ENCODE assay signal across 12 mouse cellular contexts in the genomic region with DNA sequence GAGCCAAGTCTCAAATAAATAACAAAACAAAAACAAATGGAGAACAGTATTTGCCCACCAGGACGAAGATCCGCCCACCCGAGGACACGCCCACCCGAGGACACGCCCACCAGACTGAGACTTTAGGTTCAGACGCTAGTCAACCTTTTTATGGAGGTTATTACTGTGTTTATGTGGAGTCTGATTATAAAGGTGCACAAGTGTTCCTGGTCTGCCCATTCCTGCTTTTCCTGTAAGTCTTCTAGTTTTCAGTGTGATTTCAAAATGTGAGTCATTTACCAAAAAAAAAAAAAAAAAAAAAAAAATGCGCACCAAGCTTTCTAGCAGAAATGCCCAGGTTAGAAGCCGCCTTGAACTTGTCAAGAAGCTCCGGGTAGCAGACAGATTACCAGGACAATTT. TPM values are rescaled to one million over a fixed set of nuclear protein-coding genes. Genes with fewer than 3 reads are reported as not detected.
A peak's percentile ranks its signal among the peaks of the same experiment; 100 is the strongest.
DNase-seq lines count a peak whose midpoint lies in the region; ATAC-seq and TF ChIP-seq lines count a peak whose summit lies in the region.
"Had no signal": no experiment of that assay in that cellular context is flagged by ENCODE, and none has a peak within 500 bp of the region (broad histone marks: within the 10 kb centered on the region; RNA-seq: fewer than 3 reads in every experiment).

No protein-coding gene starts in this region.

- H3K27ac ChIP-seq in heart, embryonic 11.5 days (ENCODE audit: low read depth, low read length): no peak overlapping the region
- H3K27ac ChIP-seq in lung, embryonic 16.5 days (ENCODE audit: low read length): peak overlapping the region; percentile 77; the same call in 1 of the 2 replicates
- H3K27ac ChIP-seq in embryonic facial prominence, embryonic 14.5 days (replicated peaks; ENCODE audit: low read depth, low read length): peak overlapping the region; percentile 56; the same call in 1 of the 2 replicates
- peak overlapping the region; percentile 52; the same call in 1 of the 2 replicates for H3K27ac ChIP-seq in stomach, embryonic 15.5 days
- H3K27ac ChIP-seq in layer of hippocampus, adult 2 months: no peak overlapping the region
- no peak overlapping the region for H3K27ac ChIP-seq in hindbrain, embryonic 12.5 days

- TF ChIP-seq CTCF in layer of hippocampus, adult 2 months (conservative IDR thresholded peaks at IDR 0.05): no peak

- no peaks in the 10 kb centered on the region for H3K9me3 ChIP-seq in heart, embryonic 11.5 days (replicated peaks; ENCODE audit: control insufficient read depth, low read length)
- no peaks in the 10 kb centered on the region for H3K9me3 ChIP-seq in lung, embryonic 16.5 days (ENCODE audit: control insufficient read depth, low read length)
- no peaks in the 10 kb centered on the region for H3K9me3 ChIP-seq in embryonic facial prominence, embryonic 14.5 days (ENCODE audit: control insufficient read depth, low read length)
- no peaks in the 10 kb centered on the region for H3K9me3 ChIP-seq in stomach, embryonic 15.5 days
- H3K9me3 ChIP-seq in hindbrain, embryonic 12.5 days (replicated peaks): no peaks in the 10 kb centered on the region
- H3K9me3 ChIP-seq: G1E; megakaryocyte, embryonic 14.5 days had no signal

- no peak for ATAC-seq in heart, embryonic 11.5 days (replicated peaks; ENCODE audit: insufficient number of reproducible peaks, low FRiP score, low TSS enrichment)
- no peak for ATAC-seq in lung, embryonic 16.5 days (ENCODE audit: low read depth)
- no peak for ATAC-seq in embryonic facial prominence, embryonic 14.5 days (ENCODE audit: low read depth)
- ATAC-seq in stomach, embryonic 15.5 days (ENCODE audit: insufficient read depth, low FRiP score, low read depth): no peak
- ATAC-seq in hindbrain, embryonic 12.5 days (ENCODE audit: low FRiP score): no peak

- no peak overlapping the region for H3K4me3 ChIP-seq in heart, embryonic 11.5 days (ENCODE audit: low read depth, low read length)
- no peak overlapping the region for H3K4me3 ChIP-seq in lung, embryonic 16.5 days (ENCODE audit: low read length)
- no peak overlapping the region for H3K4me3 ChIP-seq in embryonic facial prominence, embryonic 14.5 days (ENCODE audit: low read depth, low read length)
- H3K4me3 ChIP-seq in stomach, embryonic 15.5 days (replicated peaks): no peak overlapping the region
- no peak overlapping the region for H3K4me3 ChIP-seq in layer of hippocampus, adult 2 months
- no peak overlapping the region for H3K4me3 ChIP-seq in hindbrain, embryonic 12.5 days
- H3K4me3 ChIP-seq: megakaryocyte, embryonic 14.5 days had no signal

- no peaks in the 10 kb centered on the region for H3K36me3 ChIP-seq in heart, embryonic 11.5 days (ENCODE audit: control insufficient read depth, insufficient read depth, low read length)
- no peaks in the 10 kb centered on the region for H3K36me3 ChIP-seq in lung, embryonic 16.5 days (ENCODE audit: control insufficient read depth, insufficient read depth, low read length)
- no peaks in the 10 kb centered on the region for H3K36me3 ChIP-seq in embryonic facial prominence, embryonic 14.5 days (ENCODE audit: control insufficient read depth, insufficient read depth, low read length)
- no peaks in the 10 kb centered on the region for H3K36me3 ChIP-seq in stomach, embryonic 15.5 days
- H3K36me3 ChIP-seq in hindbrain, embryonic 12.5 days: no peaks in the 10 kb centered on the region

- H3K4me2 ChIP-seq in heart, embryonic 11.5 days: peak overlapping the region; percentile 37
- no peak overlapping the region for H3K4me2 ChIP-seq in lung, embryonic 16.5 days (ENCODE audit: low read depth, low read length)
- peak overlapping the region; percentile 38; the same call in 1 of the 2 replicates for H3K4me2 ChIP-seq in embryonic facial prominence, embryonic 14.5 days (ENCODE audit: low read depth, low read length)
- H3K4me2 ChIP-seq in stomach, embryonic 15.5 days: no peak overlapping the region
- H3K4me2 ChIP-seq in hindbrain, embryonic 12.5 days (replicated peaks): no peak overlapping the region

- DNase-seq in heart, adult 11 months: no peak
- DNase-seq in lung, postnatal 36 days: no peak
- no peak for DNase-seq in embryonic facial prominence, embryonic 14.5 days (ENCODE audit: low spot score)
- DNase-seq in layer of hippocampus, adult 2 months (ENCODE audit: low spot score in 2 of 2): no peak
- DNase-seq: adrenal gland, postnatal 10 days; cerebellum, adult 8-10 months had no signal

- H3K4me1 ChIP-seq in heart, embryonic 11.5 days (ENCODE audit: control insufficient read depth, insufficient read depth, low read length): peaks cover 7% of the 10 kb centered on the region
- H3K4me1 ChIP-seq in lung, embryonic 16.5 days (replicated peaks; ENCODE audit: control insufficient read depth, insufficient read depth, low read length): peaks cover 10% of the 10 kb centered on the region
- no peaks in the 10 kb centered on the region for H3K4me1 ChIP-seq in embryonic facial prominence, embryonic 14.5 days (ENCODE audit: control insufficient read depth, insufficient read depth, low read length)
- H3K4me1 ChIP-seq in stomach, embryonic 15.5 days: peaks cover 12% of the 10 kb centered on the region
- H3K4me1 ChIP-seq in hindbrain, embryonic 12.5 days: peaks cover 7% of the 10 kb centered on the region; the same call in 1 of the 2 replicates

- H3K9ac ChIP-seq in heart, embryonic 11.5 days (ENCODE audit: low read depth, low read length): no peak overlapping the region
- H3K9ac ChIP-seq in lung, embryonic 16.5 days (ENCODE audit: low read length): no peak overlapping the region
- no peak overlapping the region for H3K9ac ChIP-seq in embryonic facial prominence, embryonic 14.5 days (ENCODE audit: low read depth, low read length)
- H3K9ac ChIP-seq in stomach, embryonic 15.5 days: no peak overlapping the region
- H3K9ac ChIP-seq in hindbrain, embryonic 12.5 days: no peak overlapping the region

- H3K27me3 ChIP-seq in heart, embryonic 11.5 days (ENCODE audit: control insufficient read depth, insufficient read depth, low read length): no peaks in the 10 kb centered on the region
- no peaks in the 10 kb centered on the region; the same call in 1 of the 2 replicates for H3K27me3 ChIP-seq in lung, embryonic 16.5 days (ENCODE audit: control insufficient read depth, insufficient read depth, low read depth, low read length)
- no peaks in the 10 kb centered on the region for H3K27me3 ChIP-seq in embryonic facial prominence, embryonic 14.5 days (replicated peaks; ENCODE audit: control insufficient read depth, insufficient read depth, low read length)
- no peaks in the 10 kb centered on the region for H3K27me3 ChIP-seq in stomach, embryonic 15.5 days (replicated peaks)
- peaks cover 6% of the 10 kb centered on the region; the same call in 1 of the 2 replicates for H3K27me3 ChIP-seq in hindbrain, embryonic 12.5 days

- 15% methylated on average over 10 of the region's 10 CpGs for WGBS in heart, embryonic 11.5 days (ENCODE audit: insufficient replicate concordance)
- WGBS in lung, embryonic 16.5 days: 22% methylated on average over 10 of the region's 10 CpGs
- 13% methylated on average over 10 of the region's 10 CpGs for WGBS in embryonic facial prominence, embryonic 14.5 days
- 27% methylated on average over 10 of the region's 10 CpGs for WGBS in stomach, embryonic 15.5 days
- whole genome bisulfite sequencing in hindbrain, embryonic 12.5 days: 18% methylated on average over 10 of the region's 10 CpGs

RNA-seq across cellular contexts. Expression of gene Smagp, which starts 9.5 kb away (rescaled TPM):
- 12.2 and 15.3 TPM in 2 replicates for polyA plus RNA-seq in heart, embryonic 11.5 days (2014; fragmentation: Nextera tagmentation; extraction: Ambion mirVana)
- 20.5 and 22.1 TPM in 2 replicates for polyA plus RNA-seq in lung, embryonic 16.5 days (2015; fragmentation: Nextera tagmentation; extraction: Ambion mirVana)
- polyA plus RNA-seq in embryonic facial prominence, embryonic 14.5 days (2014; fragmentation: Nextera tagmentation; extraction: Ambion mirVana): 15.8 and 17.2 TPM in 2 replicates
- polyA plus RNA-seq in stomach, embryonic 15.5 days (2015; fragmentation: Nextera tagmentation; extraction: Ambion mirVana): 37.8 and 41.9 TPM in 2 replicates
- total RNA-seq in layer of hippocampus, adult 2 months (2021): 1 to 10 TPM; 1.1 to 1.7 TPM
- polyA plus RNA-seq in hindbrain, embryonic 12.5 days (2016; fragmentation: Nextera tagmentation; extraction: Ambion mirVana): 5.0 and 5.6 TPM in 2 replicates

RNA-seq across cellular contexts. Expression of gene Dazap2, which starts 12.1 kb away (rescaled TPM):
- 219 and 233 TPM in 2 replicates for polyA plus RNA-seq in heart, embryonic 11.5 days (2014; fragmentation: Nextera tagmentation; extraction: Ambion mirVana)
- polyA plus RNA-seq in lung, embryonic 16.5 days (2015; fragmentation: Nextera tagmentation; extraction: Ambion mirVana): 248 and 262 TPM in 2 replicates
- 185 and 189 TPM in 2 replicates for polyA plus RNA-seq in embryonic facial prominence, embryonic 14.5 days (2014; fragmentation: Nextera tagmentation; extraction: Ambion mirVana)
- polyA plus RNA-seq in stomach, embryonic 15.5 days (2015; fragmentation: Nextera tagmentation; extraction: Ambion mirVana): 194 and 215 TPM in 2 replicates
- 100 to 1,000 TPM; 112 to 113 TPM for total RNA-seq in layer of hippocampus, adult 2 months (2021)
- polyA plus RNA-seq in hindbrain, embryonic 12.5 days (2016; fragmentation: Nextera tagmentation; extraction: Ambion mirVana): 168 and 176 TPM in 2 replicates

RNA-seq across cellular contexts. Expression of gene Pou6f1, which starts 27.5 kb away (rescaled TPM):
- 2.3 and 3.1 TPM in 2 replicates for polyA plus RNA-seq in heart, embryonic 11.5 days (2014; fragmentation: Nextera tagmentation; extraction: Ambion mirVana)
- polyA plus RNA-seq in lung, embryonic 16.5 days (2015; fragmentation: Nextera tagmentation; extraction: Ambion mirVana): 4.0 and 5.2 TPM in 2 replicates
- 8.3 and 10.1 TPM in 2 replicates for polyA plus RNA-seq in embryonic facial prominence, embryonic 14.5 days (2014; fragmentation: Nextera tagmentation; extraction: Ambion mirVana)
- 4.7 and 4.9 TPM in 2 replicates for polyA plus RNA-seq in stomach, embryonic 15.5 days (2015; fragmentation: Nextera tagmentation; extraction: Ambion mirVana)
- total RNA-seq in layer of hippocampus, adult 2 months (2021): 100 to 1,000 TPM; 106 to 107 TPM
- polyA plus RNA-seq in hindbrain, embryonic 12.5 days (2016; fragmentation: Nextera tagmentation; extraction: Ambion mirVana): 28.9 and 38.6 TPM in 2 replicates

RNA-seq across cellular contexts. Expression of gene Bin2, which starts 42.1 kb away (rescaled TPM):
- 6.3 and 6.6 TPM in 2 replicates for polyA plus RNA-seq in heart, embryonic 11.5 days (2014; fragmentation: Nextera tagmentation; extraction: Ambion mirVana)
- 4.6 and 6.3 TPM in 2 replicates for polyA plus RNA-seq in lung, embryonic 16.5 days (2015; fragmentation: Nextera tagmentation; extraction: Ambion mirVana)
- polyA plus RNA-seq in embryonic facial prominence, embryonic 14.5 days (2014; fragmentation: Nextera tagmentation; extraction: Ambion mirVana): 2.3 and 2.4 TPM in 2 replicates
- 7.1 TPM in 2 replicates for polyA plus RNA-seq in stomach, embryonic 15.5 days (2015; fragmentation: Nextera tagmentation; extraction: Ambion mirVana)
- 1 to 10 TPM; 5.3 to 5.6 TPM for total RNA-seq in layer of hippocampus, adult 2 months (2021)
- polyA plus RNA-seq in hindbrain, embryonic 12.5 days (2016; fragmentation: Nextera tagmentation; extraction: Ambion mirVana): 3.0 and 3.4 TPM in 2 replicates

Comparison
In these comparisons a context has a peak if more than half of its experiments do, and no peak if none do; other contexts are left out.
1. H3K27ac ChIP-seq: peak in lung, embryonic 16.5 days (single experiment), embryonic facial prominence, embryonic 14.5 days (single experiment) and stomach, embryonic 15.5 days (single experiment); none in heart, embryonic 11.5 days (single experiment), layer of hippocampus, adult 2 months (single experiment) and hindbrain, embryonic 12.5 days (single experiment).
2. H3K4me2 ChIP-seq: peak in heart, embryonic 11.5 days (single experiment) and embryonic facial prominence, embryonic 14.5 days (single experiment); none in lung, embryonic 16.5 days (single experiment), stomach, embryonic 15.5 days (single experiment) and hindbrain, embryonic 12.5 days (single experiment).